Mouse (Mus musculus): ENCODE data around the gene Krt5. TPM values are rescaled to one million over a fixed set of nuclear protein-coding genes. Genes with fewer than 3 reads are reported as not detected.

Krt5 gene
- polyA plus RNA-seq (2015; fragmentation: Nextera tagmentation; extraction: Ambion mirVana): 841 and 914 TPM in 2 replicates

- peak within 1 kb of the TSS; percentile 50 for H3K27ac ChIP-seq
- no peaks in the 10 kb centered on the region for H3K36me3 ChIP-seq
- H3K9ac ChIP-seq: no peak within 1 kb of the TSS
- peak within 1 kb of the TSS; percentile 33 for H3K4me3 ChIP-seq
- no peak for ATAC-seq (ENCODE audit: insufficient number of reproducible peaks, low FRiP score, low TSS enrichment, low read depth)
- 53% methylated on average over 13 of the region's 13 CpGs for WGBS
- H3K27me3 ChIP-seq: no peaks in the 10 kb centered on the region
- H3K4me2 ChIP-seq: 0 out of 2 replicates have a peak within 1 kb of the TSS, but pooled peaks have one; percentile 5
- peaks cover 5% of the 10 kb centered on the region; the same call in 1 of the 2 replicates for H3K4me1 ChIP-seq
- H3K9me3 ChIP-seq: no peaks in the 10 kb centered on the region
Observed at GRCm38 (mm10) chr15:101712720-101713119, at the start of gene Krt5. Krt5 (minus strand) TSS chr15:101712898.

DNA sequence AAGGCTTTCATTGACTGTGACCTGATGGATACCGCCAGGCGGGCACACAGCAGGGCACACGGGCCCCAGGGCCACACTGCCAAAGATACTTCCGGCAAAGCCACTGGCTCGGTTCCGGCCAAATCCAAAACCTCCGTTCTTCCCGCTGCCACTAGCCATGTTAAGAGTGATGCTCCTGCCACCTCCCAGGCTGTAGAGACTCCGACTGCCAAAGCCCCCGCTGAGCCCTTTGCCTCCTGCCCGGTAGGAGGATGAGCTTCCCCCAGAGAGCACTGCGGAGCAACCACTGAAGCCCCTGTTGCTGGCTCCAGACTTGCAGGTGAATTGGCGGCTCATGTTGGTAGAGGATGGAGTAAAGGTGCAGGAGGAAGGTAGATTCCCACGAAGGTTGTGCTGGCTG, 30.0 kb upstream of the Krt5 start, which contains the start of gene Krt71:
Gene Krt71 (minus strand): TSS at position 399 of the 400 bp plus-strand sequence.
- no peak for ATAC-seq (ENCODE audit: insufficient number of reproducible peaks, low FRiP score, low TSS enrichment, low read depth)
- no peak within 1 kb of the TSS for H3K4me3 ChIP-seq
- no peak within 1 kb of the TSS for H3K27ac ChIP-seq
- no peaks in the 10 kb centered on the region for H3K4me1 ChIP-seq
- no peak within 1 kb of the TSS for H3K9ac ChIP-seq
- H3K27me3 ChIP-seq: peaks cover 18% of the 10 kb centered on the region
- no peaks in the 10 kb centered on the region for H3K36me3 ChIP-seq
- H3K9me3 ChIP-seq: no peaks in the 10 kb centered on the region
- 60% methylated on average over 14 of the region's 14 CpGs for WGBS
- H3K4me2 ChIP-seq: no peak within 1 kb of the TSS

GRCm38 (mm10) chr15:101737786-101738185, 25.1 kb upstream of the Krt5 start:
- no peak overlapping the region for H3K4me3 ChIP-seq
- ATAC-seq (ENCODE audit: insufficient number of reproducible peaks, low FRiP score, low TSS enrichment, low read depth): no peak
- 74% methylated on average over 7 of the region's 7 CpGs for WGBS
- H3K4me2 ChIP-seq: no peak overlapping the region
- peaks cover 7% of the 10 kb centered on the region; the same call in 1 of the 2 replicates for H3K4me1 ChIP-seq
- H3K36me3 ChIP-seq: no peaks in the 10 kb centered on the region
- peaks cover 7% of the 10 kb centered on the region for H3K27me3 ChIP-seq
- H3K9me3 ChIP-seq: no peaks in the 10 kb centered on the region
- no peak overlapping the region for H3K27ac ChIP-seq
- H3K9ac ChIP-seq: no peak overlapping the region

DNA sequence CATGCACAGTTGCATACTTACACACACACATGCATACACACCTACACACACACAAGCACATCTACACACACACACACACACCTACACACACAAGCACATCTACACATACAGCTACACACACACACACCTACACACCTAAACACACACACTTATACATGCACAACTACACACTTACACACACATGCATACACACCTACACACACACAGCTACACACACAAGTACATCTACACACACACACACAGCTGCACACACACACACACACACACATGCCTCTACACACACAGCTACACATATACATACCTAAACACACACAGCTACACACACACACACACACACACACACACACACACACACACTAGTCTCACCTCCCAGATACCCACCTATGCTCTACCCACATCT, 18.0 kb upstream of the Krt5 start:
- H3K4me2 ChIP-seq: no peak overlapping the region
- H3K36me3 ChIP-seq: no peaks in the 10 kb centered on the region
- H3K9me3 ChIP-seq: no peaks in the 10 kb centered on the region
- ATAC-seq (ENCODE audit: insufficient number of reproducible peaks, low FRiP score, low TSS enrichment, low read depth): no peak
- no peaks in the 10 kb centered on the region for H3K4me1 ChIP-seq
- H3K27ac ChIP-seq: no peak overlapping the region
- H3K27me3 ChIP-seq: no peaks in the 10 kb centered on the region
- H3K9ac ChIP-seq: no peak overlapping the region
- no peak overlapping the region for H3K4me3 ChIP-seq

DNA sequence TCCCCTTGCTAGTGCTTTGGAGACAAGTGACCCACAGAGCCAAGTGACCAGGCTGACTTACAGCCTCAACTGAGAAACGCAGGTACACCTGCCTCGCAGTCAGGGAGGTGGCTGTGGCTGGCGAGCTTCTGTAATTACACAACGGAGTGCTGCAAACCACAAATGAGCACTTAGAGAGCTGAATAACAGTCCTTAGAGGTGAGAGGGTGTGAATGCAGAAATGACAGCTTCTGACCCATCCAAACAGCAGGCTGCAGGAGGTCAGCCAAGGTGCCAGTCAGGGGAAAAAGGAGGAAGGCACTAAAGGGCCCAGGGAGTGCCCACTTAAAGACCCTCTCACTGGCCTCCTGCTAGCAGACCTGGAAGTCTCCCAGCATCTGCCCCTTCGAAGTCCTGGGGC, 12.0 kb upstream of the Krt5 start:
- 44% methylated on average over 5 of the region's 5 CpGs for WGBS
- no peak overlapping the region for H3K4me2 ChIP-seq

DNA sequence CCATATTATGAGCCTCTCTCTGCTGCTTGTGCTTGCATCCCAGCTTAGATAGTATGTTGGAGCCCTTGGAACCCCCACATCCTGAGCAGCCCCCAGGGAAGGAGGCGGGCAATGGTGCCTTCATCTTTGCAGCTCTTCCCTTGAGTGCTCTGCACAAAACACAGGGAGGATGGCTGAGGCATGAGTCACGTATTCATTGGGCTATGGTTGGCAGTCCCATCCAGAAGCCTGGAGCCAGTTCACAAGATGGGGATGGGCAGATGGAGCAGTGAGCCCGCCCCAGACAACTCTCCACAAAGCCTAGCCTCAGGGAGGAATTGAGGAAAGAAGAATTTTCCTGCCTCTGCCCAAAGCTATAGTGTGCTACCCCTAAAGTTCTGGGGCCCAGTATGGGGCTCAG, 3.1 kb upstream of the Krt5 start:
- no peaks in the 10 kb centered on the region for H3K27me3 ChIP-seq
- no peak overlapping the region for H3K27ac ChIP-seq
- peaks cover 5% of the 10 kb centered on the region; the same call in 1 of the 2 replicates for H3K4me1 ChIP-seq
- no peak overlapping the region for H3K4me2 ChIP-seq
- no peaks in the 10 kb centered on the region for H3K36me3 ChIP-seq
- H3K9me3 ChIP-seq: no peaks in the 10 kb centered on the region
- no peak overlapping the region for H3K4me3 ChIP-seq
- 56% methylated on average over 3 of the region's 3 CpGs for WGBS
- ATAC-seq (ENCODE audit: insufficient number of reproducible peaks, low FRiP score, low TSS enrichment, low read depth): no peak
- no peak overlapping the region for H3K9ac ChIP-seq

More for the DNA sequence above, 12.0 kb upstream of the Krt5 start:
- no peaks in the 10 kb centered on the region for H3K4me1 ChIP-seq
- H3K27ac ChIP-seq: no peak overlapping the region
- H3K9ac ChIP-seq: no peak overlapping the region
- H3K4me3 ChIP-seq: no peak overlapping the region
- H3K27me3 ChIP-seq: 0 out of 2 replicates have a peak, but pooled peaks cover 4% of the 10 kb centered on the region
- no peak for ATAC-seq (ENCODE audit: insufficient number of reproducible peaks, low FRiP score, low TSS enrichment, low read depth)
- no peaks in the 10 kb centered on the region for H3K9me3 ChIP-seq
- no peaks in the 10 kb centered on the region for H3K36me3 ChIP-seq

GRCm38 (mm10) chr15:101714356-101714755, 1.7 kb upstream of the Krt5 start:
- ATAC-seq (ENCODE audit: insufficient number of reproducible peaks, low FRiP score, low TSS enrichment, low read depth): no peak
- 0 out of 2 replicates have a peak overlapping the region, but pooled peaks have one; percentile 27 for H3K27ac ChIP-seq
- H3K9ac ChIP-seq: no peak overlapping the region
- no peaks in the 10 kb centered on the region for H3K36me3 ChIP-seq
- H3K9me3 ChIP-seq: no peaks in the 10 kb centered on the region
- H3K4me3 ChIP-seq: no peak overlapping the region
- 73% methylated on average over 5 of the region's 5 CpGs for WGBS
- no peaks in the 10 kb centered on the region for H3K27me3 ChIP-seq
- H3K4me1 ChIP-seq: peaks cover 5% of the 10 kb centered on the region; the same call in 1 of the 2 replicates
- no peak overlapping the region for H3K4me2 ChIP-seq

- Histone ChIP-seq H3K4me2 (0 out of 2 replicates have a peak overlapping the region, but pooled peaks have one; percentile 5), H3K9me3 (no peaks in the 10 kb centered on the region), H3K4me1 (peaks cover 5% of the 10 kb centered on the region; the same call in 1 of the 2 replicates), H3K9ac (no peak overlapping the region), H3K27me3 (no peaks in the 10 kb centered on the region), H3K36me3 (no peaks in the 10 kb centered on the region), H3K4me3 (no peak overlapping the region), H3K27ac (peak overlapping the region; percentile 50)
- 54% methylated on average over 8 of the region's 8 CpGs for WGBS
- ATAC-seq (ENCODE audit: insufficient number of reproducible peaks, low FRiP score, low TSS enrichment, low read depth): no peak
Observed at GRCm38 (mm10) chr15:101713731-101714130, 1.0 kb upstream of the Krt5 start.

DNA sequence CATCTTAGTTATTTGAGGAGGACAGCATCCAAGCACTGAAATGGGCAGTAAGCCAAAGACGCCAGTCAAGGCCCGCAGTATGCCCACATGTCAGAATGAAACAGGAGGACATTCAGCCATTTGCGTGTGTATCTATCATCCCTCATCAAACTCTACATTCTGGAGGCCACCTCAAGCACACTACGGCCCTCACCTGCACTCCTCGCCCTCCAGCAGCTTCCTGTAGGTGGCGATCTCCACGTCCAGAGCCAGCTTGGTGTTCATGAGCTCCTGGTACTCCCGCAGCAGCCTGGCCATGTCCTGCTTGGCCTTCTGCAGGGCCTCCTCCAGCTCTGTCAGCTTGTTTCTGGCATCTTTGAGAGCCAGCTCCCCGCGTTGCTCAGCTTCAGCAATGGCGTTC, 4.0 kb downstream of the Krt5 start:
- H3K36me3 ChIP-seq: no peaks in the 10 kb centered on the region
- H3K9ac ChIP-seq: no peak overlapping the region
- H3K4me3 ChIP-seq: no peak overlapping the region
- H3K4me2 ChIP-seq: no peak overlapping the region
- H3K27me3 ChIP-seq: no peaks in the 10 kb centered on the region
- no peak for ATAC-seq (ENCODE audit: insufficient number of reproducible peaks, low FRiP score, low TSS enrichment, low read depth)
- H3K27ac ChIP-seq: no peak overlapping the region
- H3K9me3 ChIP-seq: no peaks in the 10 kb centered on the region
- WGBS: 62% methylated on average over 11 of the region's 11 CpGs
- no peaks in the 10 kb centered on the region for H3K4me1 ChIP-seq

GRCm38 (mm10) chr15:101707454-101707853, 5.2 kb downstream of the Krt5 start:
- H3K4me2 ChIP-seq: no peak overlapping the region
- no peaks in the 10 kb centered on the region for H3K27me3 ChIP-seq
- WGBS: 81% methylated on average over 9 of the region's 9 CpGs
- ATAC-seq (ENCODE audit: insufficient number of reproducible peaks, low FRiP score, low TSS enrichment, low read depth): no peak
- H3K27ac ChIP-seq: no peak overlapping the region
- no peaks in the 10 kb centered on the region for H3K4me1 ChIP-seq
- no peak overlapping the region for H3K4me3 ChIP-seq
- H3K9me3 ChIP-seq: no peaks in the 10 kb centered on the region
- H3K9ac ChIP-seq: no peak overlapping the region
- H3K36me3 ChIP-seq: no peaks in the 10 kb centered on the region

DNA sequence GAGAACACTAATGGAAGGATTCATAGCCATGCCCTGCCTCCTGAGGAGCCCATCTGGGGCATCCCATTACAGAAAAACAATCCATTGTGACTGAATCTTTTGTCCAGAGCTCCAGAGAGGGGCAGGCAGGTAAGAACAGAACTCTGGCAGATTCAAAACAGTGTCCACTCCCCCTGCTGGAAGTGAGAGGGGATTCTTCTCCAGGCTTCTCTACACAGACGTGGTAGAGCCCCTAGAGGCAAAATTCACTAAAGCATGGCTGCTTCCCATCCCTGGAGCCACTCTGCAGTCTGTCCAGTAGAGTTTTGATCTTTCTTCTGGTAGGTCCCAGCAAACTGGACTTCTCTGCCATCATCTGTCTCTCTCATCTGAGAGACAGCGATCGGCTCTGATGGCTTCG, 8.6 kb downstream of the Krt5 start:
- H3K27ac ChIP-seq: no peak overlapping the region

DNA sequence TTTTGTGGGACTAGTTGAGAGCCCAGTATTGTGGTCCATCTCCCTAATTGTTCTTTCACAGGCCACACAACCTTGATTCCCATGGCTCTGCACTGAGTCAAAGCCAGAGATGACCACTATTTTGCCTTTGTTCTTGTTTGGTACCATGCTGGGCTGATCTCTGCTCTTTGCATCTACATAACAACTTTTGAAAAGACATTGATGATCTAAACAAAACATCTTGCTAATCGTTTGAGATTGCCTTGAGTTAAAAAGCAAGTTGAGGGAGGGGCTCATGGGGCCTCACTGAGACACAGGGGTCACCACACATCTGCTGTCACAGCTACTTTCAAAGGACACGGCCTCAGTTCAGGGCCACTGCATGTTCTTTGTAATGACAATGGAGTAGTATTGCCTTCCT, 10.3 kb downstream of the Krt5 start:
- Histone ChIP-seq H3K4me3 (no peak overlapping the region), H3K27ac (no peak overlapping the region), H3K9ac (no peak overlapping the region), H3K9me3 (no peaks in the 10 kb centered on the region), H3K4me2 (no peak overlapping the region), H3K27me3 (no peaks in the 10 kb centered on the region), H3K4me1 (no peaks in the 10 kb centered on the region), H3K36me3 (no peaks in the 10 kb centered on the region)
- WGBS: 33% methylated on average over 2 of the region's 2 CpGs
- ATAC-seq (ENCODE audit: insufficient number of reproducible peaks, low FRiP score, low TSS enrichment, low read depth): no peak

More for the DNA sequence above, 8.6 kb downstream of the Krt5 start:
- Histone ChIP-seq H3K4me2 (no peak overlapping the region), H3K4me1 (no peaks in the 10 kb centered on the region), H3K27me3 (no peaks in the 10 kb centered on the region), H3K36me3 (no peaks in the 10 kb centered on the region), H3K9me3 (no peaks in the 10 kb centered on the region), H3K9ac (no peak overlapping the region), H3K4me3 (no peak overlapping the region)
- WGBS: 72% methylated on average over 4 of the region's 4 CpGs
- ATAC-seq (ENCODE audit: insufficient number of reproducible peaks, low FRiP score, low TSS enrichment, low read depth): no peak

DNA sequence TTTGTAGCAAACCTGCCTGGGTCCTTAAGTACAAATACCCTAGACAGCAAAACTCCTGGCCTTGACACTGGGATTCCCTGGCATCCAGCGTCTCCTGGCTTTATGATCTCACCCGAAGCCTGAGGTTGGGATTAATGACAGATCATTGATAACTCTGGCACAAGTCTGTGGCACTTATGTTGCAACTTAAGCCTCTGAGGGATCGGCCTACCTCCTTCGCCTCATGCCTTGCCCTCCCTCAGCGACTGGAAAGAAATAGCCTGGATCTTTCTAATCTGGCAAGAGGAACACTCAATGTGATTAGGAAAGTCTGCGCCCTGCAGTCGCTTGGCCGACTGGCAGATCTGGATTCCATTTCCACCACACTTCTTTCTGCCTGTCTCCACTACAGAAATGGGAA, 12.8 kb downstream of the Krt5 start:
- Histone ChIP-seq H3K36me3 (no peaks in the 10 kb centered on the region), H3K4me2 (no peak overlapping the region), H3K27me3 (no peaks in the 10 kb centered on the region), H3K4me3 (no peak overlapping the region), H3K27ac (no peak overlapping the region), H3K4me1 (no peaks in the 10 kb centered on the region), H3K9me3 (no peaks in the 10 kb centered on the region), H3K9ac (no peak overlapping the region)
- ATAC-seq (ENCODE audit: insufficient number of reproducible peaks, low FRiP score, low TSS enrichment, low read depth): no peak
- WGBS: 55% methylated on average over 8 of the region's 8 CpGs

Data from limb, embryonic 15.5 days (tissue).